Mouse (Mus musculus): ENCODE data around the gene Acy3.

- no peak for TF ChIP-seq CTCF (IDR thresholded peaks at IDR 0.05; ENCODE audit: low read depth)
- TF ChIP-seq EP300 (IDR thresholded peaks at IDR 0.05; ENCODE audit: low read depth) = no peak
These were observed 24.7 kb downstream of the Acy3 start for GRCm38 (mm10) chr19:4011086-4011485.
